Mouse (Mus musculus) forebrain, postnatal 0 days (tissue): Measurements from ENCODE around the gene Olfr357. TPM values are rescaled to one million over a fixed set of nuclear protein-coding genes. Genes with fewer than 3 reads are reported as not detected.

Source experiments
- ATAC-seq: fragments of 200-750 bp; cut with Nextera tagmentation; 2 replicates; pipeline ENCODE4 v1.8.0; 2017; ENCODE audit warnings: mild to moderate bottlenecking, moderate library complexity
- DNase-seq: peaks from one replicate; pipeline ENCODE4 v3.0.0-alpha.2; 2015
- H3K27ac ChIP-seq: fragments of 300-500 bp; sonication (generic); 2 replicates; pipeline ENCODE4 v1.5.1; 2014; ENCODE audit warnings: low read depth, mild to moderate bottlenecking, antibody characterized with exemption, low read length, moderate library complexity, mixed read lengths
- H3K27me3 ChIP-seq: fragments of 300-500 bp; sonication (generic); 2 replicates; pipeline ENCODE4 v1.6.1; 2014; ENCODE audit warnings: mild to moderate bottlenecking, low read length, mixed read lengths; ENCODE audit not compliant: insufficient read depth
- H3K36me3 ChIP-seq: fragments of 300-500 bp; sonication (generic); 2 replicates; pipeline ENCODE4 v1.6.1; 2014; ENCODE audit warnings: mild to moderate bottlenecking, moderate library complexity; ENCODE audit not compliant: insufficient read depth
- H3K4me1 ChIP-seq: fragments of 300-500 bp; sonication (generic); 2 replicates; pipeline ENCODE4 v1.6.1; 2014; ENCODE audit warnings: antibody characterized with exemption; ENCODE audit not compliant: insufficient read depth
- H3K4me2 ChIP-seq: fragments of 300-500 bp; sonication (generic); 2 replicates; pipeline ENCODE4 v1.6.1; 2014; ENCODE audit warnings: low read depth, mild to moderate bottlenecking, moderate library complexity
- H3K4me3 ChIP-seq: fragments of 300-500 bp; sonication (generic); 2 replicates; pipeline ENCODE4 v1.5.1; 2014; ENCODE audit warnings: low read depth, low read length, mixed read lengths
- H3K9ac ChIP-seq: fragments of 300-500 bp; sonication (generic); 2 replicates; pipeline ENCODE4 v1.6.1; 2014; ENCODE audit warnings: mild to moderate bottlenecking
- H3K9me3 ChIP-seq: fragments of 300-500 bp; sonication (generic); 2 replicates; pipeline ENCODE4 v1.6.1; 2016; ENCODE audit warnings: low read length
- CTCF ChIP-seq: sonication (generic); IDR thresholded peaks from 2 replicates; pipeline ENCODE4 v1.5.1; 2016; ENCODE audit warnings: antibody characterized with exemption, control low read depth, low read depth
- WGBS: fragments of 180-500 bp; shearing (Covaris S2); extraction: QIAGEN DNeasy Blood & Tissue Kit; methylation state at CpG from one replicate; pipeline ENCODE4 v1.1.7; 2014; 5-methylcytosine and 5-hydroxymethylcytosine counted together
- polyA plus RNA-seq: library from polyadenylated mRNA; unstranded; fragments of >200 nt; fragmentation: Nextera tagmentation; extraction: Ambion mirVana; gene quantifications from 2 replicates; pipeline ENCODE4 v1.2.1, GENCODE M21; 2015
- total RNA-seq: library from RNA; depleted of rRNA; stranded (reverse); fragments of >200 nt; gene quantifications from 2 replicates; pipeline ENCODE4 v1.2.3, GENCODE M21; 2014; rRNA removed

Gene Olfr357
- total RNA-seq (not detected in 2 replicates), polyA plus RNA-seq (not detected in 2 replicates)

- no peak for DNase-seq
- H3K27me3 ChIP-seq = no peaks in the 10 kb centered on the region
- TF ChIP-seq CTCF = no peak
- 64% methylated on average over 1 of the region's 1 CpGs for WGBS
- H3K4me1 ChIP-seq = no peaks in the 10 kb centered on the region
- no peak within 1 kb of the TSS for H3K4me2 ChIP-seq
- no peak for ATAC-seq
- H3K36me3 ChIP-seq = no peaks in the 10 kb centered on the region
- H3K27ac ChIP-seq = no peak within 1 kb of the TSS
- H3K9ac ChIP-seq = no peak within 1 kb of the TSS
- H3K4me3 ChIP-seq = no peak within 1 kb of the TSS
- no peaks in the 10 kb centered on the region for H3K9me3 ChIP-seq
These were observed at the start of gene Olfr357 for GRCm38 (mm10) chr2:36993527-36993926. Gene Olfr357, plus strand, starts transcription at chr2:36993827.

GRCm38 (mm10) chr2:36997030-36997429 is 3.4 kb downstream of the Olfr357 start:
- H3K4me1 ChIP-seq = no peaks in the 10 kb centered on the region
- DNase-seq (no peak), ATAC-seq (no peak)
- H3K4me2 ChIP-seq = no peak overlapping the region
- no peak overlapping the region for H3K9ac ChIP-seq
- no peak overlapping the region for H3K27ac ChIP-seq
- WGBS = 76% methylated on average over 1 of the region's 1 CpGs
- no peak overlapping the region for H3K4me3 ChIP-seq
- no peak for TF ChIP-seq CTCF
- no peaks in the 10 kb centered on the region for H3K36me3 ChIP-seq
- no peaks in the 10 kb centered on the region for H3K9me3 ChIP-seq
- H3K27me3 ChIP-seq = no peaks in the 10 kb centered on the region

GRCm38 (mm10) chr2:37009235-37009634 is 15.6 kb downstream of the Olfr357 start, which contains the start of gene Olfr358:
Gene Olfr358, minus strand, starts transcription at chr2:37009335.
- TF ChIP-seq CTCF = no peak
- no peak within 1 kb of the TSS for H3K4me3 ChIP-seq
- ATAC-seq (no peak), DNase-seq (no peak)
- 0 out of 2 replicates have a peak, but pooled peaks cover 5% of the 10 kb centered on the region for H3K9me3 ChIP-seq
- H3K4me2 ChIP-seq = no peak within 1 kb of the TSS
- no peaks in the 10 kb centered on the region for H3K36me3 ChIP-seq
- H3K27me3 ChIP-seq = no peaks in the 10 kb centered on the region
- no peaks in the 10 kb centered on the region for H3K4me1 ChIP-seq
- H3K9ac ChIP-seq = no peak within 1 kb of the TSS
- no peak within 1 kb of the TSS for H3K27ac ChIP-seq

Other genes with a start within 250 kb of the Olfr357 start
- gene Olfr348, start 209.6 kb upstream of the Olfr357 start, total RNA-seq = not detected in 2 replicates
- not detected in 2 replicates for gene Olfr348, start 209.6 kb upstream of the Olfr357 start, polyA plus RNA-seq
- gene Olfr50, start 203.3 kb upstream of the Olfr357 start, total RNA-seq = not detected in 2 replicates
- gene Olfr50, start 203.3 kb upstream of the Olfr357 start, polyA plus RNA-seq = not detected in 2 replicates
- gene Olfr3, start 176.8 kb upstream of the Olfr357 start, total RNA-seq = not detected in 2 replicates
- gene Olfr3, start 176.8 kb upstream of the Olfr357 start, polyA plus RNA-seq = not detected in 2 replicates
- gene Olfr350, start 147.5 kb upstream of the Olfr357 start, total RNA-seq = not detected in 2 replicates
- not detected in 2 replicates for gene Olfr350, start 147.5 kb upstream of the Olfr357 start, polyA plus RNA-seq
- gene Olfr351, start 131.2 kb upstream of the Olfr357 start, total RNA-seq = not detected in 2 replicates
- gene Olfr351, start 131.2 kb upstream of the Olfr357 start, polyA plus RNA-seq = not detected in 2 replicates
- gene Olfr352, start 125.4 kb upstream of the Olfr357 start, total RNA-seq = not detected in 2 replicates
- not detected in 2 replicates for gene Olfr352, start 125.4 kb upstream of the Olfr357 start, polyA plus RNA-seq
- not detected in 2 replicates for gene Olfr353, start 100.9 kb upstream of the Olfr357 start, total RNA-seq
- gene Olfr353, start 100.9 kb upstream of the Olfr357 start, polyA plus RNA-seq = not detected in 2 replicates
- not detected in 2 replicates for gene Olfr354, start 88.1 kb upstream of the Olfr357 start, total RNA-seq
- gene Olfr354, start 88.1 kb upstream of the Olfr357 start, polyA plus RNA-seq = not detected in 2 replicates
- not detected in 2 replicates for gene Olfr355, start 64.9 kb upstream of the Olfr357 start, total RNA-seq
- not detected in 2 replicates for gene Olfr355, start 64.9 kb upstream of the Olfr357 start, polyA plus RNA-seq
- gene Olfr356, start 56.7 kb upstream of the Olfr357 start, total RNA-seq = not detected in 2 replicates
- not detected in 2 replicates for gene Olfr356, start 56.7 kb upstream of the Olfr357 start, polyA plus RNA-seq
- gene Olfr358, start 15.5 kb downstream of the Olfr357 start, total RNA-seq = not detected in 2 replicates
- gene Olfr358, start 15.5 kb downstream of the Olfr357 start, polyA plus RNA-seq = not detected in 2 replicates
- gene Olfr360, start 71.9 kb downstream of the Olfr357 start, total RNA-seq = not detected in 2 replicates
- not detected in 2 replicates for gene Olfr360, start 71.9 kb downstream of the Olfr357 start, polyA plus RNA-seq
- not detected in 2 replicates for gene Olfr361, start 95.5 kb downstream of the Olfr357 start, total RNA-seq
- not detected in 2 replicates for gene Olfr361, start 95.5 kb downstream of the Olfr357 start, polyA plus RNA-seq
- gene Olfr362, start 124.1 kb downstream of the Olfr357 start, total RNA-seq = not detected in 2 replicates
- not detected in 2 replicates for gene Olfr362, start 124.1 kb downstream of the Olfr357 start, polyA plus RNA-seq
- gene Olfr364-ps1, start 145.5 kb downstream of the Olfr357 start, total RNA-seq = not detected in 2 replicates
- gene Olfr364-ps1, start 145.5 kb downstream of the Olfr357 start, polyA plus RNA-seq = not detected in 2 replicates
- not detected in 2 replicates for gene Olfr365, start 194.4 kb downstream of the Olfr357 start, total RNA-seq
- not detected in 2 replicates for gene Olfr365, start 194.4 kb downstream of the Olfr357 start, polyA plus RNA-seq
- gene Olfr366, start 217.7 kb downstream of the Olfr357 start, total RNA-seq = not detected in 2 replicates
- gene Olfr366, start 217.7 kb downstream of the Olfr357 start, polyA plus RNA-seq = not detected in 2 replicates